Mouse (Mus musculus) erythroblast, embryonic 14.5 days (primary cell): ENCODE data around the gene Tmem94.

ENCODE experiments used
- GATA1 ChIP-seq: IDR thresholded peaks from 2 replicates; pipeline ENCODE4 v1.6.1; 2012; ENCODE audit warnings: low read length, inconsistent platforms, mixed read lengths
- TAL1 ChIP-seq: IDR thresholded peaks from 3 replicates; pipeline ENCODE4 v1.6.1; 2012; ENCODE audit warnings: low read length, inconsistent platforms, mixed read lengths

- TF ChIP-seq GATA1 (no peak), TAL1 (no peak)
Measured at GRCm38 (mm10) chr11:115765607-115766141, 441 bp downstream of the Tmem94 start.
